Mouse (Mus musculus) adrenal gland, postnatal 36 days (tissue): Measurements from ENCODE around the gene Rpl36. TPM values are rescaled to one million over a fixed set of nuclear protein-coding genes. Genes with fewer than 3 reads are reported as not detected.

Source experiments
- DNase-seq, 2 experiments: peaks; one replicate each; pipeline ENCODE4 v3.0.0; 2021; ENCODE audit warnings: mixed read lengths in 1 of 2
- total RNA-seq, 2 experiments: library from RNA; stranded (reverse); gene quantifications; 2 replicates each; pipeline ENCODE4 v1.2.3; 2021

The Rpl36 gene
- total RNA-seq, 2 experiments from 2014 or later = 804 to 953 TPM

DNA sequence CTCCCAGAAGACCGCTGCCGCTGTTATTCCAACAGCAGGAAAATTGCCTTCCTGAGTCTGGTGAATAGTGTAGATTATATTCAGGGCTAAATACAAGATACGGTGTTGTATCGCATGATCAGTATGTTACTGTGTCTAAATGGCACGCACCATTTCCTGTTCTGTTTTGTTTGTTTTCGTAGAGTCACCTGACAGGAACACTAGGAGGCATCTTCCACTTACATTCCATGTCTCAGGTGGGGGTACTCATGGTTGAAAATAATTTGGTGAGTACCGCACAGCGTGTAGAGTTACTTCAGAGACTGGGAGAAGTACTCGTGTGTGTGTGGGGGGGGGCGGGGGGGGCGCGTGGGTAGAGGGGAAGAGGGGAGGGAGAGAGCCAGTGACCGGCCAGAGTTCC, 34.3 kb downstream of the Rpl36 start:
- no peak for DNase-seq

DNA sequence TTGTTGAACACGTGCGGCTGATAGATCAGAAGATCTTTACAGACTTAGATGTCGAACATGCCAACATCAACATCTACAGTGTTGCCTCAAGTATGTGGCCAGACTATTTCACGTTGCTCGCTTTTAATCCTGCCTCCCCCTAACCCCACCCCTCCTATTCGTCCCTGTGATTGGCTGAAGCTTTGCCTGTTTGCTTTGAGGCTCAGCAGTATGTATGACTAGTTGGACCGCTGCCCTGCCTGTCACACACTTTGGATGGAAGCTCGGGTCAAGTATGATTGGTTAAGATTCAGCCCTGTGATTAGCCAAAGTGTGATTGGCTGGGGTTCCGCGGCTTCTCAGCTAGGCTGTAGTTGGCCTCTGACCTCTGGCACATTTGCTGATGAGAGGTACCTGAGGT, 38.6 kb downstream of the Rpl36 start:
- DNase-seq = no peak

- peak in 1 of 2 experiments; percentile 36 for DNase-seq
Observed at GRCm38 (mm10) chr17:56654771-56655170, 41.6 kb downstream of the Rpl36 start.

- peak; percentile 55 to 61 for DNase-seq
Observed at GRCm38 (mm10) chr17:56655311-56655710, 42.1 kb downstream of the Rpl36 start.

- DNase-seq = no peak
Observed at GRCm38 (mm10) chr17:56656171-56656570, 43.0 kb downstream of the Rpl36 start.

- no peak for DNase-seq
Observed at GRCm38 (mm10) chr17:56663659-56664058, 50.4 kb downstream of the Rpl36 start.

Other genes starting within 250 kb of the Rpl36 start
- 100 to 1,000 TPM; 157 to 172 TPM for gene Ptprs, start 136.9 kb upstream of the Rpl36 start, total RNA-seq
- not detected for gene Znrf4, start 101.0 kb upstream of the Rpl36 start, total RNA-seq
- gene Gm20219, start 59.0 kb upstream of the Rpl36 start, total RNA-seq = 1 to 10 TPM in 1 of 2 experiments, under 1 TPM in 1; 0.95 to 1.6 TPM
- gene Safb2, start 28.8 kb upstream of the Rpl36 start, total RNA-seq = 100 to 1,000 TPM; 103 to 126 TPM
- gene Safb, start 28.6 kb upstream of the Rpl36 start, total RNA-seq = 100 to 1,000 TPM; 103 to 122 TPM
- 100 to 1,000 TPM; 293 to 327 TPM for gene 2410015M20Rik, start 3.6 kb upstream of the Rpl36 start, total RNA-seq
- 100 to 1,000 TPM; 582 to 584 TPM for gene Lonp1, start 13.5 kb downstream of the Rpl36 start, total RNA-seq
- 1 to 10 TPM; 1.5 to 2.4 TPM for gene Catsperd, start 14.7 kb downstream of the Rpl36 start, total RNA-seq
- gene Ranbp3, start 59.9 kb downstream of the Rpl36 start, total RNA-seq = 10 to 100 TPM; 67.8 to 74.1 TPM
- 100 to 1,000 TPM; 290 to 298 TPM for gene Ndufa11, start 104.4 kb downstream of the Rpl36 start, total RNA-seq
- 10 to 100 TPM; 14.7 to 36.6 TPM for gene Vmac, start 104.6 kb downstream of the Rpl36 start, total RNA-seq
- 1 to 10 TPM; 3.8 to 5.4 TPM for gene Nrtn, start 144.1 kb downstream of the Rpl36 start, total RNA-seq
- 10 to 100 TPM; 31.5 to 32.5 TPM for gene Dus3l, start 151.3 kb downstream of the Rpl36 start, total RNA-seq
- under 1 TPM; 0.26 to 0.60 TPM for gene Prr22, start 156.8 kb downstream of the Rpl36 start, total RNA-seq
- gene Rfx2, start 217.6 kb downstream of the Rpl36 start, total RNA-seq = 1 to 10 TPM; 4.4 to 5.3 TPM